Mouse (Mus musculus) mouse trophoblast stem cell (cell line): ENCODE measurements around the gene Hipk3.

Experiments used
- in situ Hi-C, 2 experiments: fragments of 300-500 bp; cut with MseI, MboI; formaldehyde crosslinking; loops; 2 replicates in 1 of 2; 3 replicates in 1 of 2; pipeline ENCODE4 v1.15.1; 2025

The Hipk3 gene

GRCm38 (mm10) chr2:104419411-104419810 lies 74.8 kb downstream of the Hipk3 start:
- in situ Hi-C loops: loop anchor here in 1 of 2 experiments (10.0 kb wide), 1 partner anchor 385 kb away; no protein-coding TSS in a partner anchor

- in situ Hi-C loops: loop anchor here in 1 of 2 experiments (10.0 kb wide), 1 partner anchor 378 kb away; no protein-coding TSS in a partner anchor
Observed at GRCm38 (mm10) chr2:104413011-104413410, 81.2 kb downstream of the Hipk3 start.

- in situ Hi-C loops: loop anchor here in 1 of 2 experiments (10.0 kb wide), 1 partner anchor 378 kb away; no protein-coding TSS in a partner anchor
Observed at GRCm38 (mm10) chr2:104412496-104412895, 81.8 kb downstream of the Hipk3 start.

- in situ Hi-C loops: loop anchor here in 1 of 2 experiments (10.0 kb wide), 1 partner anchor 377 kb away; no protein-coding TSS in a partner anchor
Observed at GRCm38 (mm10) chr2:104411806-104412205, 82.4 kb downstream of the Hipk3 start.

GRCm38 (mm10) chr2:104410963-104411545 lies 83.2 kb downstream of the Hipk3 start, which contains the start of gene D430041D05Rik:
D430041D05Rik (minus strand) TSS chr2:104411013.
- in situ Hi-C loops: loop anchor here in 1 of 2 experiments (10.0 kb wide), 1 partner anchor 376 kb away; no protein-coding TSS in a partner anchor

- in situ Hi-C loops: loop anchor here in 1 of 2 experiments (10.0 kb wide), 1 partner anchor 375 kb away; no protein-coding TSS in a partner anchor
Observed at GRCm38 (mm10) chr2:104409851-104410821, 84.1 kb downstream of the Hipk3 start.

GRCm38 (mm10) chr2:104408351-104408750 lies 85.9 kb downstream of the Hipk3 start:
- in situ Hi-C loops: no loop called here

GRCm38 (mm10) chr2:104407913-104408312 lies 86.3 kb downstream of the Hipk3 start:
- in situ Hi-C loops: no loop called here

- in situ Hi-C loops: no loop called here
Observed at GRCm38 (mm10) chr2:104404036-104404435, 90.2 kb downstream of the Hipk3 start.

- in situ Hi-C loops: no loop called here
Observed at GRCm38 (mm10) chr2:104398651-104399290, 95.5 kb downstream of the Hipk3 start.

- in situ Hi-C loops: no loop called here
Observed at GRCm38 (mm10) chr2:104395961-104396360, 98.3 kb downstream of the Hipk3 start.

- in situ Hi-C loops: no loop called here
Observed at GRCm38 (mm10) chr2:104394769-104395168, 99.5 kb downstream of the Hipk3 start.

- in situ Hi-C loops: no loop called here
Observed at GRCm38 (mm10) chr2:104392700-104393312, 101.4 kb downstream of the Hipk3 start.

- in situ Hi-C loops: no loop called here
Observed at GRCm38 (mm10) chr2:104389231-104389630, 105.0 kb downstream of the Hipk3 start.

GRCm38 (mm10) chr2:104385941-104386340 lies 108.3 kb downstream of the Hipk3 start:
- in situ Hi-C loops: no loop called here

GRCm38 (mm10) chr2:104383589-104383988 lies 110.7 kb downstream of the Hipk3 start:
- in situ Hi-C loops: no loop called here

GRCm38 (mm10) chr2:104382813-104383212 lies 111.4 kb downstream of the Hipk3 start:
- in situ Hi-C loops: no loop called here

- in situ Hi-C loops: no loop called here
Observed at GRCm38 (mm10) chr2:104379304-104379703, 114.9 kb downstream of the Hipk3 start.

- in situ Hi-C loops: no loop called here
Observed at GRCm38 (mm10) chr2:104378791-104379190, 115.5 kb downstream of the Hipk3 start.

GRCm38 (mm10) chr2:104377990-104378389 lies 116.3 kb downstream of the Hipk3 start:
- in situ Hi-C loops: no loop called here
